Mouse (Mus musculus): ENCODE data around the gene Ankrd28.
"Not testable (repeated sequence)": the region's sequence is repeated elsewhere in the genome, so short reads cannot be mapped to it uniquely, and the experiment has no call there.

Ankrd28 gene

GRCm38 (mm10) chr14:31793979-31794775, 36.3 kb downstream of the Ankrd28 start:
- peak in 1 of 2 experiments; percentile 18 for DNase-seq (ENCODE audit: low spot score in 2 of 2)

GRCm38 (mm10) chr14:31790797-31791196, 39.7 kb downstream of the Ankrd28 start:
- DNase-seq (ENCODE audit: low spot score in 2 of 2) = peak in 1 of 2 experiments; percentile 29

- no peak for DNase-seq (ENCODE audit: low spot score in 2 of 2)
Measured at GRCm38 (mm10) chr14:31786906-31787305, 43.5 kb downstream of the Ankrd28 start.

GRCm38 (mm10) chr14:31785681-31786080, 44.8 kb downstream of the Ankrd28 start:
- peak in 1 of 2 experiments; percentile 6 for DNase-seq (ENCODE audit: low spot score in 2 of 2)

GRCm38 (mm10) chr14:31784975-31785374, 45.5 kb downstream of the Ankrd28 start:
- DNase-seq (ENCODE audit: low spot score in 2 of 2) = no peak

- DNase-seq (ENCODE audit: low spot score in 2 of 2) = peak in 1 of 2 experiments; percentile 45
Measured at GRCm38 (mm10) chr14:31781309-31782049, 49.0 kb downstream of the Ankrd28 start.

GRCm38 (mm10) chr14:31780412-31781233, 49.8 kb downstream of the Ankrd28 start:
- DNase-seq (ENCODE audit: low spot score in 2 of 2) = peak in 1 of 2 experiments; percentile 15

GRCm38 (mm10) chr14:31773518-31773917, 56.9 kb downstream of the Ankrd28 start:
- DNase-seq (ENCODE audit: low spot score in 2 of 2) = no peak

GRCm38 (mm10) chr14:31772251-31772650, 58.2 kb downstream of the Ankrd28 start:
- no peak for DNase-seq (ENCODE audit: low spot score in 2 of 2)

GRCm38 (mm10) chr14:31768531-31768930, 61.9 kb downstream of the Ankrd28 start:
- DNase-seq (ENCODE audit: low spot score in 2 of 2) = no peak

- no peak for DNase-seq (ENCODE audit: low spot score in 2 of 2)
Measured at GRCm38 (mm10) chr14:31764083-31764482, 66.4 kb downstream of the Ankrd28 start.

- peak in 1 of 2 experiments; percentile 11 for DNase-seq (ENCODE audit: low spot score in 2 of 2)
Measured at GRCm38 (mm10) chr14:31761727-31762126, 68.7 kb downstream of the Ankrd28 start.

- DNase-seq (ENCODE audit: low spot score in 2 of 2) = no peak
Measured at GRCm38 (mm10) chr14:31759195-31759594, 71.3 kb downstream of the Ankrd28 start.

GRCm38 (mm10) chr14:31758410-31758809, 72.0 kb downstream of the Ankrd28 start:
- not testable (repeated sequence) for DNase-seq (ENCODE audit: low spot score in 2 of 2)

GRCm38 (mm10) chr14:31748239-31748873, 82.1 kb downstream of the Ankrd28 start:
- DNase-seq (ENCODE audit: low spot score in 2 of 2) = no peak

GRCm38 (mm10) chr14:31742523-31742922, 87.9 kb downstream of the Ankrd28 start:
- no peak for DNase-seq (ENCODE audit: low spot score in 2 of 2)

- DNase-seq (ENCODE audit: low spot score in 2 of 2) = no peak
Measured at GRCm38 (mm10) chr14:31734811-31735210, 95.6 kb downstream of the Ankrd28 start.

GRCm38 (mm10) chr14:31727522-31727921, 102.9 kb downstream of the Ankrd28 start:
- DNase-seq (ENCODE audit: low spot score in 2 of 2) = no peak

- DNase-seq (ENCODE audit: low spot score in 2 of 2) = no peak
Measured at GRCm38 (mm10) chr14:31722746-31723145, 107.7 kb downstream of the Ankrd28 start.

GRCm38 (mm10) chr14:31721256-31721655, 109.2 kb downstream of the Ankrd28 start:
- DNase-seq (ENCODE audit: low spot score in 2 of 2) = no peak

GRCm38 (mm10) chr14:31718332-31718731, 112.1 kb downstream of the Ankrd28 start:
- no peak for DNase-seq (ENCODE audit: low spot score in 2 of 2)
